Mouse (Mus musculus) heart, postnatal 36 days (tissue): ENCODE data around the gene Arl16. TPM values are rescaled to one million over a fixed set of nuclear protein-coding genes. Genes with fewer than 3 reads are reported as not detected.

Experiments
- DNase-seq, 2 experiments: peaks; one replicate each; pipeline ENCODE4 v3.0.0; 2021 to 2022
- intact Hi-C: fragments of 180-260 bp; cut with DNase I; formaldehyde crosslinking; loops from one replicate; pipeline ENCODE4 v1.15.1; 2025
- total RNA-seq, 2 experiments: library from RNA; stranded (reverse); gene quantifications; 2 replicates each; pipeline ENCODE4 v1.2.3; 2021

Gene Arl16
- total RNA-seq, 2 experiments from 2014 or later = 8.6 to 12.2 TPM

- no peak for DNase-seq
- intact Hi-C loops = no loop called here
Observed at GRCm38 (mm10) chr11:120455413-120455812, 12.0 kb downstream of the Arl16 start.

GRCm38 (mm10) chr11:120454965-120455364, 12.4 kb downstream of the Arl16 start:
- intact Hi-C loops = no loop called here
- DNase-seq = no peak

GRCm38 (mm10) chr11:120453306-120453705, 14.1 kb downstream of the Arl16 start, which contains the start of gene Pde6g:
Gene Pde6g (minus strand): TSS chr11:120453500.
- intact Hi-C loops = no loop called here
- no peak for DNase-seq

- no peak for DNase-seq
- intact Hi-C loops = no loop called here
Observed at GRCm38 (mm10) chr11:120452246-120452645, 15.2 kb downstream of the Arl16 start.

- intact Hi-C loops = no loop called here
- no peak for DNase-seq
Observed at GRCm38 (mm10) chr11:120447179-120447578, 20.2 kb downstream of the Arl16 start.

GRCm38 (mm10) chr11:120445475-120445874, 21.9 kb downstream of the Arl16 start:
- no peak for DNase-seq
- intact Hi-C loops = no loop called here

GRCm38 (mm10) chr11:120444106-120444505, 23.3 kb downstream of the Arl16 start:
- intact Hi-C loops = no loop called here
- DNase-seq = no peak

GRCm38 (mm10) chr11:120442765-120443280, 24.6 kb downstream of the Arl16 start:
- no peak for DNase-seq
- intact Hi-C loops = no loop called here

GRCm38 (mm10) chr11:120442344-120442743, 25.1 kb downstream of the Arl16 start, which contains the start of gene Tspan10:
Gene Tspan10 (plus strand): TSS chr11:120442644.
- intact Hi-C loops = no loop called here
- no peak for DNase-seq

GRCm38 (mm10) chr11:120437857-120438385, 29.5 kb downstream of the Arl16 start:
- DNase-seq = no peak
- intact Hi-C loops = loop anchor here (2.0 kb wide), 1 partner anchor 21 kb away; the partner anchor contains the start of genes Ccdc137 and Oxld1

GRCm38 (mm10) chr11:120437152-120437856, 30.1 kb downstream of the Arl16 start, which contains the start of gene Nploc4:
Gene Nploc4 (minus strand): TSS chr11:120437708.
- intact Hi-C loops = loop anchor here (2.0 kb wide), 1 partner anchor 21 kb away; the partner anchor contains the start of genes Ccdc137 and Oxld1

GRCm38 (mm10) chr11:120426727-120427126, 40.7 kb downstream of the Arl16 start:
- intact Hi-C loops = no loop called here

More at GRCm38 (mm10) chr11:120437152-120437856, 30.1 kb downstream of the Arl16 start, which contains the start of gene Nploc4:
- peak; percentile 91 to 93 for DNase-seq

GRCm38 (mm10) chr11:120423569-120424295, 43.7 kb downstream of the Arl16 start:
- DNase-seq = peak; percentile 52 to 69
- intact Hi-C loops = loop anchor here (2.0 kb wide), 3 partner anchors 13 to 313 kb away; no protein-coding TSS in a partner anchor

More at GRCm38 (mm10) chr11:120426727-120427126, 40.7 kb downstream of the Arl16 start:
- DNase-seq = no peak

GRCm38 (mm10) chr11:120422651-120423568, 44.5 kb downstream of the Arl16 start:
- intact Hi-C loops = loop anchor here (2.0 kb wide), 2 partner anchors 70 to 312 kb away; no protein-coding TSS in a partner anchor
- no peak for DNase-seq

- intact Hi-C loops = no loop called here
- no peak for DNase-seq
Observed at GRCm38 (mm10) chr11:120418592-120418991, 48.8 kb downstream of the Arl16 start.

- no peak for DNase-seq
Observed at GRCm38 (mm10) chr11:120417852-120418251, 49.6 kb downstream of the Arl16 start.

More at GRCm38 (mm10) chr11:120417852-120418251, 49.6 kb downstream of the Arl16 start:
- intact Hi-C loops = no loop called here
